Comparison of ENCODE assay signal across 23 mouse cellular contexts in the genomic region with DNA sequence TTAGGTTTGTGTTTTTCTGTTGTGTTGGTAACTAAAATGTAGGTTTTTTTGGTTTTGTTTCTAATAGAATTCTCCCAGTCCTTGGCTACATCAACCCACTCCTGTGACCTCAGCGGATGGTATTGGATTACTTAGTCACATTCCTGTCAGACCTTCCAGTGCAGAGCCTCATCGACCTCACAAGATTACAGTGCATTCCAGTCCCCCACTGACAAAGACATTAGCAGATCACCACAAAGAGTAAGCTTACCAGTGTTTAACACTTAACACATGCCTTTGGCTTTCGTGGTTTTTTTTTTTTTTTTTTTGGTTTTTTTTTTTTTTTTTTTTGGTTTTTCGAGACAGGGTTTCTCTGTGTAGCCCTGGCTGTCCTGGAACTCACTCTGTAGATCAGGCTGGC.
DNase-seq lines count a peak whose midpoint lies in the region; ATAC-seq and TF ChIP-seq lines count a peak whose summit lies in the region.
"Had no signal": no experiment of that assay in that cellular context is flagged by ENCODE, and none has a peak within 500 bp of the region (broad histone marks: within the 10 kb centered on the region; RNA-seq: fewer than 3 reads in every experiment).

No protein-coding gene starts in this region.

- DNase-seq in limb, embryonic 14.5 days (ENCODE audit: low spot score), result no peak
- DNase-seq in limb, embryonic 10.5 days (ENCODE audit: low spot score), result no peak
- DNase-seq in Muller cell, postnatal 12 days (ENCODE audit: inconsistent ontology term), result peak; percentile 76
- DNase-seq in embryo, embryonic 11 days, result peak; percentile 29
- DNase-seq in c-Kit-positive CD71-positive TER-119-positive erythroid progenitor cells, embryonic 14.5 days (ENCODE audit: low spot score), result no peak
- DNase-seq in cerebellum, adult 9-11 months, result no peak
- no peak for DNase-seq in left cerebral cortex, adult 9 months (ENCODE audit: low spot score in 2 of 2)
- DNase-seq: adrenal gland, postnatal 25 days; cerebellum, adult 11-12 months; cerebellum, postnatal 36 days; kidney, adult 8-10 months; kidney, postnatal 25 days had no signal

- no peak overlapping the region for H3K4me2 ChIP-seq in limb, embryonic 14.5 days (replicated peaks; ENCODE audit: low read depth, low read length, severe bottlenecking)
- H3K4me2 ChIP-seq: forebrain, embryonic 12.5 days; heart, embryonic 12.5 days; hindbrain, embryonic 13.5 days; limb, embryonic 12.5 days; lung, embryonic 15.5 days; midbrain, embryonic 12.5 days had no signal

- peak; percentile 46 for ATAC-seq in limb, embryonic 14.5 days (ENCODE audit: low FRiP score, low read depth)
- ATAC-seq: CD4-positive, CD25-positive, alpha-beta regulatory T cell, adult 4 months; inflammation-experienced regulatory T-cells, adult 6 months had no signal

- no peaks in the 10 kb centered on the region for H3K9me3 ChIP-seq in limb, embryonic 14.5 days (ENCODE audit: control insufficient read depth, low read length)
- H3K9me3 ChIP-seq in limb, embryonic 10.5 days (replicated peaks), result no peaks in the 10 kb centered on the region
- H3K9me3 ChIP-seq: forebrain, embryonic 12.5 days; heart, embryonic 12.5 days; hindbrain, embryonic 13.5 days; limb, embryonic 12.5 days; lung, embryonic 15.5 days; midbrain, embryonic 12.5 days had no signal

- H3K9ac ChIP-seq in limb, embryonic 14.5 days (ENCODE audit: low read depth, low read length, severe bottlenecking), result no peak overlapping the region
- H3K9ac ChIP-seq: forebrain, embryonic 12.5 days; heart, embryonic 12.5 days; hindbrain, embryonic 13.5 days; limb, embryonic 12.5 days; liver, embryonic 14.5 days; lung, embryonic 15.5 days; midbrain, embryonic 12.5 days had no signal

- H3K27me3 ChIP-seq in limb, embryonic 14.5 days (ENCODE audit: control insufficient read depth, insufficient read depth, low read length), result no peaks in the 10 kb centered on the region
- no peaks in the 10 kb centered on the region for H3K27me3 ChIP-seq in limb, embryonic 10.5 days (ENCODE audit: low read depth, poor library complexity, severe bottlenecking)
- H3K27me3 ChIP-seq: forebrain, embryonic 12.5 days; heart, embryonic 12.5 days; hindbrain, embryonic 13.5 days; limb, embryonic 12.5 days; lung, embryonic 15.5 days; midbrain, embryonic 12.5 days had no signal

- H3K4me3 ChIP-seq in limb, embryonic 14.5 days (replicated peaks; ENCODE audit: low read length), result no peak overlapping the region
- H3K4me3 ChIP-seq in limb, embryonic 10.5 days, result no peak overlapping the region
- H3K4me3 ChIP-seq: forebrain, embryonic 12.5 days; heart, embryonic 12.5 days; hindbrain, embryonic 13.5 days; left cerebral cortex, adult 2 months; limb, embryonic 12.5 days; lung, embryonic 15.5 days; midbrain, embryonic 12.5 days had no signal

- H3K27ac ChIP-seq in limb, embryonic 14.5 days (replicated peaks; ENCODE audit: low read depth, low read length), result no peak overlapping the region
- no peak overlapping the region for H3K27ac ChIP-seq in limb, embryonic 10.5 days
- H3K27ac ChIP-seq: forebrain, embryonic 12.5 days; hindbrain, embryonic 13.5 days; left cerebral cortex, adult 2 months; limb, embryonic 12.5 days; liver, embryonic 14.5 days; lung, embryonic 15.5 days; macrophage; midbrain, embryonic 12.5 days had no signal

- H3K4me1 ChIP-seq in limb, embryonic 14.5 days (ENCODE audit: control insufficient read depth, insufficient read depth, low read length), result peaks cover 5% of the 10 kb centered on the region; the same call in 1 of the 2 replicates
- no peaks in the 10 kb centered on the region for H3K4me1 ChIP-seq in limb, embryonic 10.5 days
- H3K4me1 ChIP-seq: limb, embryonic 12.5 days; midbrain, embryonic 12.5 days had no signal

- TF ChIP-seq POLR2A in limb, embryonic 14.5 days (IDR thresholded peaks at IDR 0.05; ENCODE audit: borderline replicate concordance, extremely low read depth, insufficient read depth, insufficient read length), result no peak

- peaks cover 62% of the 10 kb centered on the region for H3K36me3 ChIP-seq in limb, embryonic 14.5 days (ENCODE audit: control insufficient read depth, insufficient read depth, low read length)
- peaks cover 81% of the 10 kb centered on the region for H3K36me3 ChIP-seq in limb, embryonic 10.5 days

- 62% methylated on average over 3 of the region's 4 CpGs for WGBS in limb, embryonic 14.5 days
- 78% methylated on average over 3 of the region's 4 CpGs for WGBS in limb, embryonic 10.5 days

Comparison
In these comparisons a context has a peak if more than half of its experiments do, and no peak if none do; other contexts are left out.
1. DNase-seq: peak in Muller cell, postnatal 12 days (single experiment) and embryo, embryonic 11 days (single experiment); none in limb, embryonic 14.5 days (single experiment), limb, embryonic 10.5 days (single experiment), c-Kit-positive CD71-positive TER-119-positive erythroid progenitor cells, embryonic 14.5 days (single experiment), cerebellum, adult 9-11 months (single experiment) and left cerebral cortex, adult 9 months (0 of 2).